Mouse (Mus musculus) limb, embryonic 14.5 days (tissue): ENCODE measurements around the gene Gper1. TPM values are rescaled to one million over a fixed set of nuclear protein-coding genes. Genes with fewer than 3 reads are reported as not detected.

Experiments used
- ATAC-seq: fragments of 200-750 bp; cut with Nextera tagmentation; 2 replicates; pipeline ENCODE4 v1.8.0; 2017; ENCODE audit warnings: low read depth, moderate number of reproducible peaks, moderate TSS enrichment; ENCODE audit not compliant: low FRiP score
- DNase-seq: peaks from one replicate; pipeline ENCODE4 v3.0.0-alpha.2; 2015; ENCODE audit warnings: low spot score
- H3K27ac ChIP-seq: fragments of 300-500 bp; sonication (generic); replicated peaks from 2 replicates; pipeline ENCODE4 v1.5.1; 2014; ENCODE audit warnings: low read depth, mild to moderate bottlenecking, low read length, moderate library complexity, mixed read lengths
- H3K27me3 ChIP-seq: fragments of 300-500 bp; sonication (generic); 2 replicates; pipeline ENCODE4 v1.6.1; 2014; ENCODE audit warnings: low read length, mixed read lengths; ENCODE audit not compliant: control insufficient read depth, insufficient read depth
- H3K36me3 ChIP-seq: fragments of 300-500 bp; sonication (generic); 2 replicates; pipeline ENCODE4 v1.6.1; 2014; ENCODE audit warnings: mild to moderate bottlenecking, low read length, moderate library complexity, mixed read lengths; ENCODE audit not compliant: control insufficient read depth, insufficient read depth
- H3K4me1 ChIP-seq: fragments of 300-500 bp; sonication (generic); 2 replicates; pipeline ENCODE4 v1.6.1; 2014; ENCODE audit warnings: antibody characterized with exemption, low read length, mixed read lengths; ENCODE audit not compliant: control insufficient read depth, insufficient read depth
- H3K4me2 ChIP-seq: fragments of 300-500 bp; sonication (generic); replicated peaks from 2 replicates; pipeline ENCODE4 v1.6.1; 2014; ENCODE audit warnings: low read depth, mild to moderate bottlenecking, low read length, moderate library complexity; ENCODE audit not compliant: severe bottlenecking
- H3K4me3 ChIP-seq: fragments of 300-500 bp; sonication (generic); replicated peaks from 2 replicates; pipeline ENCODE4 v1.5.1; 2014; ENCODE audit warnings: low read length
- H3K9ac ChIP-seq: fragments of 300-500 bp; sonication (generic); 2 replicates; pipeline ENCODE4 v1.6.1; 2014; ENCODE audit warnings: mild to moderate bottlenecking, low read depth, low read length, moderate library complexity; ENCODE audit not compliant: severe bottlenecking
- H3K9me3 ChIP-seq: fragments of 300-500 bp; sonication (generic); 2 replicates; pipeline ENCODE4 v1.6.1; 2016; ENCODE audit warnings: low read length; ENCODE audit not compliant: control insufficient read depth
- POLR2A ChIP-seq: fragments of 200-500 bp; IDR thresholded peaks from 2 replicates; pipeline ENCODE4 v1.8.0; 2012; ENCODE audit warnings: inconsistent platforms, mild to moderate bottlenecking, moderate library complexity, borderline replicate concordance; ENCODE audit not compliant: insufficient read depth, insufficient read length; ENCODE audit errors: extremely low read depth
- WGBS: fragments of 180-500 bp; shearing (Covaris S2); extraction: QIAGEN DNeasy Blood & Tissue Kit; methylation state at CpG from one replicate; pipeline ENCODE4 v1.1.7; 2014; 5-methylcytosine and 5-hydroxymethylcytosine counted together
- polyA plus RNA-seq, 2 experiments: library from polyadenylated mRNA; depleted of rRNA in 1 of 2; stranded (reverse) in 1 of 2; unstranded in 1 of 2; fragments of >200 nt; fragmentation: Nextera tagmentation in 1 of 2; extraction: Ambion mirVana in 1 of 2; gene quantifications; 2 replicates each; pipeline versions ENCODE4 v1.2.1 to v1.2.3; 2012 to 2014

Gper1 gene
- polyA plus RNA-seq, 2 experiments = 4.7 to 6.7 TPM

DNA sequence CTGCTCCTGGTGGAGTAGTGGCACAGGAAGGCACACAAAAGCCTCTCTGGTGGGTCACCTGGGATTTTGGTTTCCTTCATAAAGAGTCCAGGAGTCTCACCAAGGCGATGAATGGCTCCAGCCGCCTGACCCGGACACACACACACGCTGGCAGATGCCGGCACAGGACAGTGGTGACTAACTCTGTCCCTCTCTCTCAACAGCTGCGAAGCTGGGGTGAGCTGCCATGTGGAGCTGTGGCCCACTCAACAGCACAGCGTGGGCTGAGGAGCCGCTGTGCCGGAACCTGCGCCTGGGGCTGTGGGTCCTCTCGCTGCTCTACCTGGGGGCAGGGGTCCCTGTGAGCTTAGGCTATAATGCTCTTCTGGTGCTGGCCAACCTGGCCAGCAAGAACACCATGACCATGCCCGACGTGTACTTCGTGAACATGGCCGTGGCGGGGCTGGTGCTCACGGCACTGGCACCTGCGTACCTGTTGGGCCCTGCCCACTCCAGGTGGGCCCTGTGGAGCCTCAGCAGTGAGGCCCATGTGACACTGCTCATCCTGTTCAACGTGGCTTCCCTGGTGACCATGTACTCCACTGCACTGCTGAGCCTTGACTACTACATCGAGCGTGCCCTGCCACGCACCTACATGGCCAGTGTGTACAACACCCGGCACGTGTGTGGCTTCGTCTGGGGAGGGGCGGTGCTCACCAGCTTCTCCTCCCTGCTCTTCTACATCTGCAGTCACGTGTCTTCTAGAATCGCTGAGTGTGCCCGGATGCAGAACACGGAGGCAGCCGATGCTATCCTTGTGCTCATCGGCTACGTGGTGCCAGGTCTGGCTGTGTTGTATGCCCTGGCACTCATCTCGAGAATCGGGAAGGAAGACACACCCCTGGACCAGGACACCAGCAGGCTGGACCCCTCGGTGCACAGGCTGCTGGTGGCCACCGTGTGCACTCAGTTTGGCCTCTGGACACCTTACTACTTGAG is 30.4 kb upstream of the Gper1 start:
- H3K4me1 ChIP-seq = peaks cover 27% of the 10 kb centered on the region
- H3K9me3 ChIP-seq = no peaks in the 10 kb centered on the region
- no peak for TF ChIP-seq POLR2A
- H3K27ac ChIP-seq = no peak overlapping the region
- 93% methylated on average over 32 of the region's 37 CpGs for WGBS
- peaks cover 3% of the 10 kb centered on the region; the same call in 1 of the 2 replicates for H3K36me3 ChIP-seq
- H3K4me2 ChIP-seq = no peak overlapping the region
- no peak for ATAC-seq
- no peak for DNase-seq
- no peaks in the 10 kb centered on the region for H3K27me3 ChIP-seq
- H3K9ac ChIP-seq = no peak overlapping the region
- H3K4me3 ChIP-seq = no peak overlapping the region

DNA sequence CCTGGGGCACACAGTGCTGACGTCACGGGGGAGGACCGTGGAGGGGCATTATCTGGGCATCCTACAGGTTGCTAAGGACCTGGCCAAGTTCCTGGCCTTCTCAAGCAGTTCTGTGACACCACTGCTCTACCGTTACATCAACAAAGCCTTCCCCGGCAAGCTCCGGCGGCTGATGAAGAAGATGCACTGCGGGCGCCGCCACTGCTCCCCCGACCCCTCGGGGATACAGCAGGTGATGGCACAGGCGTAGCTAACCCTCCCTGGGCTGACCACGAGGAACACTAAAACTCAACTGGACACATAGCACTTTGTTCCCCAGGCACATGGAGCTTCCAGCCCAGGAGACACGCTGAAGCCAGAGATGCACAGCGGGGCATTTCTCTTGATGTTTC is 29.8 kb upstream of the Gper1 start:
- Histone ChIP-seq H3K27ac (no peak overlapping the region), H3K4me1 (peaks cover 22% of the 10 kb centered on the region), H3K4me3 (no peak overlapping the region), H3K9me3 (no peaks in the 10 kb centered on the region), H3K4me2 (no peak overlapping the region), H3K9ac (no peak overlapping the region), H3K27me3 (no peaks in the 10 kb centered on the region), H3K36me3 (peaks cover 3% of the 10 kb centered on the region; the same call in 1 of the 2 replicates)
- TF ChIP-seq POLR2A = no peak
- 92% methylated on average over 16 of the region's 16 CpGs for WGBS
- ATAC-seq = no peak
- no peak for DNase-seq

GRCm38 (mm10) chr5:139394399-139394798 is 28.6 kb upstream of the Gper1 start:
- Histone ChIP-seq H3K36me3 (peaks cover 3% of the 10 kb centered on the region; the same call in 1 of the 2 replicates), H3K9ac (no peak overlapping the region), H3K9me3 (no peaks in the 10 kb centered on the region), H3K27ac (no peak overlapping the region), H3K4me3 (no peak overlapping the region), H3K27me3 (no peaks in the 10 kb centered on the region), H3K4me1 (peaks cover 15% of the 10 kb centered on the region), H3K4me2 (no peak overlapping the region)
- WGBS = 50% methylated on average over 7 of the region's 7 CpGs
- no peak for TF ChIP-seq POLR2A
- DNase-seq (no peak), ATAC-seq (no peak)

- Histone ChIP-seq H3K27ac (no peak overlapping the region), H3K36me3 (peaks cover 3% of the 10 kb centered on the region; the same call in 1 of the 2 replicates), H3K4me3 (no peak overlapping the region), H3K4me1 (peaks cover 9% of the 10 kb centered on the region; the same call in 1 of the 2 replicates), H3K9me3 (no peaks in the 10 kb centered on the region), H3K4me2 (no peak overlapping the region), H3K9ac (no peak overlapping the region), H3K27me3 (no peaks in the 10 kb centered on the region)
- WGBS = 95% methylated on average over 4 of the region's 4 CpGs
- TF ChIP-seq POLR2A = no peak
- no peak for DNase-seq
- no peak for ATAC-seq
These were observed 27.4 kb upstream of the Gper1 start for GRCm38 (mm10) chr5:139395528-139395927.

- Histone ChIP-seq H3K36me3 (peaks cover 3% of the 10 kb centered on the region; the same call in 1 of the 2 replicates), H3K4me3 (no peak overlapping the region), H3K9ac (no peak overlapping the region), H3K27ac (no peak overlapping the region), H3K27me3 (no peaks in the 10 kb centered on the region), H3K4me2 (no peak overlapping the region), H3K9me3 (no peaks in the 10 kb centered on the region), H3K4me1 (peaks cover 9% of the 10 kb centered on the region; the same call in 1 of the 2 replicates)
- TF ChIP-seq POLR2A = no peak
- ATAC-seq = no peak
- WGBS = 88% methylated on average over 4 of the region's 4 CpGs
- DNase-seq = no peak
These were observed 25.5 kb upstream of the Gper1 start for GRCm38 (mm10) chr5:139397359-139397916.
